8 mouse cellular contexts compared by ENCODE assay signal in the genomic region with DNA sequence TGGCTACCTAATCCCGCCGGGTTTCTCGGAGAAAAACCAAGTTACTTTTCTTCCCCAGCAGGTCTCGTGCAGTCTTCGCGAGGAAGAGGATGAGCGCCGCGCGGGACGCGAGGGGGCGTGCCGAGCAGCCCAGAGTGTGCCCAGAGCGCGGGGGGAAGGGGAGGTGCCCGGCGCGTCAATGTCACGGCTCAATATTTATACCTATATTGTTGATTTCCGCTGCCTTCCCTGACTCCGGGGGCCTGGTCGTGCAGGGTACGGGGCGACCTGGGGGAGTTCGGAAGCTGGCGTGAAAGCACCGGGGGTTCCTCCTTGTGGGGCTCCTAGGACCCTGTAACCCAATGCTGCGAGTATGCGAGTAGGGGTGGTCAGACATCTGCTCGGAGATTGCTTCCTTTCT.
DNase-seq lines count a peak whose midpoint lies in the region; ATAC-seq and TF ChIP-seq lines count a peak whose summit lies in the region.

No protein-coding gene starts in this region.

- under 1% methylated on average over 29 of the region's 31 CpGs for WGBS in heart, embryonic 16.5 days
- WGBS in midbrain, postnatal 0 days: under 1% methylated on average over 31 of the region's 31 CpGs

- H3K27me3 ChIP-seq in testis, adult 2 months (ENCODE audit: control insufficient read depth, insufficient read depth, low read length): no peaks in the 10 kb centered on the region
- peaks cover 26% of the 10 kb centered on the region for H3K27me3 ChIP-seq in heart, embryonic 16.5 days (ENCODE audit: control insufficient read depth, insufficient read depth, low read length)
- H3K27me3 ChIP-seq in midbrain, postnatal 0 days (ENCODE audit: insufficient read depth, low read length): peaks cover 19% of the 10 kb centered on the region

- H3K9me3 ChIP-seq in heart, embryonic 16.5 days (replicated peaks; ENCODE audit: control insufficient read depth, low read length): no peaks in the 10 kb centered on the region
- no peaks in the 10 kb centered on the region for H3K9me3 ChIP-seq in midbrain, postnatal 0 days (ENCODE audit: low read length)

- H3K9ac ChIP-seq in heart, embryonic 16.5 days (ENCODE audit: low read length): peak overlapping the region; percentile 69
- peak overlapping the region; percentile 44 for H3K9ac ChIP-seq in midbrain, postnatal 0 days (replicated peaks; ENCODE audit: low read length, poor library complexity, severe bottlenecking)

- TF ChIP-seq POLR2A in testis, adult 2 months (IDR thresholded peaks at IDR 0.05; ENCODE audit: control insufficient read depth, low read depth, low read length): no peak

- DNase-seq in adrenal gland, adult 2 months: peak; percentile 41
- no peak for DNase-seq in adrenal gland, adult 8-10 months
- DNase-seq in testis, postnatal 14 days (ENCODE audit: low spot score): no peak
- DNase-seq in kidney, postnatal 4 days: peak; percentile 39 to 56
- peak; percentile 11 for DNase-seq in midbrain, postnatal 0 days (ENCODE audit: low spot score)
- DNase-seq in gastrocnemius, postnatal 25 days: no peak

- peak; percentile 46; the same call in 1 of the 2 replicates for ATAC-seq in heart, embryonic 16.5 days (replicated peaks; ENCODE audit: extremely low read depth, insufficient read depth, low FRiP score)
- ATAC-seq in midbrain, postnatal 0 days (ENCODE audit: low FRiP score): peak; percentile 45

- no peaks in the 10 kb centered on the region for H3K36me3 ChIP-seq in testis, adult 2 months (ENCODE audit: control insufficient read depth, insufficient read depth, low read length)
- no peaks in the 10 kb centered on the region for H3K36me3 ChIP-seq in heart, embryonic 16.5 days (ENCODE audit: control insufficient read depth, insufficient read depth)
- H3K36me3 ChIP-seq in midbrain, postnatal 0 days (ENCODE audit: insufficient read depth, low read length): no peaks in the 10 kb centered on the region

- H3K4me1 ChIP-seq in testis, adult 2 months (ENCODE audit: control insufficient read depth, insufficient read depth, low read length): peaks cover 11% of the 10 kb centered on the region
- H3K4me1 ChIP-seq in heart, embryonic 16.5 days (ENCODE audit: control insufficient read depth, insufficient read depth, low read length): peaks cover 2% of the 10 kb centered on the region; the same call in 1 of the 2 replicates
- no peaks in the 10 kb centered on the region for H3K4me1 ChIP-seq in midbrain, postnatal 0 days (ENCODE audit: insufficient read depth, low read length)

- no peak for TF ChIP-seq CTCF in testis, adult 2 months (IDR thresholded peaks at IDR 0.05; ENCODE audit: control insufficient read depth, insufficient read depth, insufficient replicate concordance, low read depth, low read length)
- TF ChIP-seq CTCF in midbrain, postnatal 0 days (IDR thresholded peaks at IDR 0.05): 0 out of 2 replicates have a peak, but pooled peaks have one; percentile 24

- no peak overlapping the region for H3K27ac ChIP-seq in testis, adult 2 months (ENCODE audit: control insufficient read depth, insufficient read depth, low read depth, low read length)
- H3K27ac ChIP-seq in heart, embryonic 16.5 days (ENCODE audit: low read length): no peak overlapping the region
- no peak overlapping the region for H3K27ac ChIP-seq in midbrain, postnatal 0 days (ENCODE audit: low read depth, low read length)

- peak overlapping the region; percentile 100 for H3K4me2 ChIP-seq in heart, embryonic 16.5 days (ENCODE audit: low read depth, low read length)
- H3K4me2 ChIP-seq in midbrain, postnatal 0 days (ENCODE audit: low read depth, low read length, poor library complexity, severe bottlenecking): peak overlapping the region; percentile 99

- H3K4me3 ChIP-seq in testis, adult 2 months (ENCODE audit: control insufficient read depth, low read depth, low read length): peak overlapping the region; percentile 57
- peak overlapping the region; percentile 79 for H3K4me3 ChIP-seq in heart, embryonic 16.5 days (ENCODE audit: low read length)
- H3K4me3 ChIP-seq in midbrain, postnatal 0 days (ENCODE audit: low read depth, low read length): peak overlapping the region; percentile 53

Comparison
In these comparisons a context has a peak if more than half of its experiments do, and no peak if none do; other contexts are left out.
1. DNase-seq: peak in adrenal gland, adult 2 months (single experiment), kidney, postnatal 4 days (2 of 2) and midbrain, postnatal 0 days (single experiment); none in adrenal gland, adult 8-10 months (single experiment), testis, postnatal 14 days (single experiment) and gastrocnemius, postnatal 25 days (single experiment).
2. Peak in every context shown above with its lines, with median percentiles within 50 percentile points of each other: H3K4me3 ChIP-seq.